Mouse (Mus musculus) kidney, postnatal 0 days (tissue): ENCODE measurements around the gene Dnah1. TPM values are rescaled to one million over a fixed set of nuclear protein-coding genes. Genes with fewer than 3 reads are reported as not detected.
A peak's percentile ranks its signal among the peaks of the same experiment; 100 is the strongest.

Experiments
- ATAC-seq: fragments of 200-750 bp; cut with Nextera tagmentation; replicated peaks from 2 replicates; pipeline ENCODE4 v1.8.0; 2017; ENCODE audit warnings: low read depth, moderate number of reproducible peaks, moderate TSS enrichment, moderate library complexity; ENCODE audit not compliant: low FRiP score
- DNase-seq: peaks from one replicate; pipeline ENCODE4 v3.0.0-alpha.2; 2016; ENCODE audit warnings: low spot score
- H3K27ac ChIP-seq: fragments of 300-500 bp; sonication (generic); 2 replicates; pipeline ENCODE4 v1.5.1; 2014; ENCODE audit warnings: mild to moderate bottlenecking
- H3K27me3 ChIP-seq: fragments of 300-500 bp; sonication (generic); 2 replicates; pipeline ENCODE4 v1.6.1; 2014; ENCODE audit warnings: low read length, mixed read lengths; ENCODE audit not compliant: insufficient read depth
- H3K36me3 ChIP-seq: fragments of 300-500 bp; sonication (generic); 2 replicates; pipeline ENCODE4 v1.6.1; 2014; ENCODE audit warnings: low read length, mixed read lengths; ENCODE audit not compliant: insufficient read depth
- H3K4me1 ChIP-seq: fragments of 300-500 bp; sonication (generic); replicated peaks from 2 replicates; pipeline ENCODE4 v1.6.1; 2014; ENCODE audit warnings: antibody characterized with exemption, low read length, mixed read lengths; ENCODE audit not compliant: insufficient read depth
- H3K4me2 ChIP-seq: fragments of 300-500 bp; sonication (generic); 2 replicates; pipeline ENCODE4 v1.6.1; 2014; ENCODE audit warnings: mild to moderate bottlenecking, low read length, moderate library complexity, mixed read lengths
- H3K4me3 ChIP-seq: fragments of 300-500 bp; sonication (generic); replicated peaks from 2 replicates; pipeline ENCODE4 v1.5.1; 2014; ENCODE audit warnings: low read depth, low read length
- H3K9ac ChIP-seq: fragments of 300-500 bp; sonication (generic); 2 replicates; pipeline ENCODE4 v1.6.1; 2014; ENCODE audit warnings: low read depth, low read length
- H3K9me3 ChIP-seq: fragments of 300-500 bp; sonication (generic); replicated peaks from 2 replicates; pipeline ENCODE4 v1.6.1; 2016; ENCODE audit warnings: low read length, inconsistent platforms, mixed read lengths
- CTCF ChIP-seq: IDR thresholded peaks from 2 replicates; pipeline ENCODE4 v1.5.1; 2016; ENCODE audit warnings: antibody characterized with exemption, low read depth, mild to moderate bottlenecking, moderate library complexity
- WGBS: fragments of 180-500 bp; shearing (Covaris S2); extraction: QIAGEN DNeasy Blood & Tissue Kit; methylation state at CpG from one replicate; pipeline ENCODE4 v1.1.7; 2014; 5-methylcytosine and 5-hydroxymethylcytosine counted together
- polyA plus RNA-seq: library from polyadenylated mRNA; unstranded; fragments of >200 nt; fragmentation: Nextera tagmentation; extraction: Ambion mirVana; gene quantifications from 2 replicates; pipeline ENCODE4 v1.2.1, GENCODE M21; 2015

The Dnah1 gene
- polyA plus RNA-seq, 1 experiment from 2014 or later: 4.3 TPM

- DNase-seq (no peak), ATAC-seq (no peak)
- Histone ChIP-seq H3K9ac (no peak overlapping the region), H3K4me2 (no peak overlapping the region), H3K36me3 (no peaks in the 10 kb centered on the region), H3K27ac (no peak overlapping the region), H3K4me3 (no peak overlapping the region), H3K9me3 (no peaks in the 10 kb centered on the region), H3K27me3 (no peaks in the 10 kb centered on the region), H3K4me1 (no peaks in the 10 kb centered on the region)
- 74% methylated on average over 4 of the region's 4 CpGs for WGBS
- TF ChIP-seq CTCF: no peak
Measured at GRCm38 (mm10) chr14:31330957-31331356, 7.3 kb upstream of the Dnah1 start.

DNA sequence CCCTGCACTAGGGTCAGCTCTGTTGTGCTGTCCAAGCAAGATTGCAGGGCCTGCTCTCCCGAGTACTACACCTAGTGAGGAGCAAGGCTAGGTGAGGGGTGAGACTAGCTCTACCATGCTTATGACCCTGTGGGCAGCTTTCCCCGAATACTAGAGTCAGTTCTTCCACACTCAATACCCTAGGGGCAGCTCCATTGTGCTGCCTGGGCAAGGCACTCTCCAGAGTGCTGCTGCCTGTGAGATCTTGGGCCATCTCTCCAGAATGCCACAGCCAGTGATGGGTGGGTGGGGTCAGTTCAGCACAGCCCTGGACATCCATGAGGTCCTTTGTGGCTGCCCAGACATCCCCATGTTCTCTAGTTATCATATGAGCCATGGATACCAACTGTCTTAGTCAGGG, 6.0 kb upstream of the Dnah1 start:
- H3K9ac ChIP-seq: no peak overlapping the region
- H3K27me3 ChIP-seq: no peaks in the 10 kb centered on the region
- no peaks in the 10 kb centered on the region for H3K36me3 ChIP-seq
- DNase-seq: no peak
- H3K4me1 ChIP-seq: no peaks in the 10 kb centered on the region
- no peak overlapping the region for H3K27ac ChIP-seq
- WGBS: 49% methylated on average over 2 of the region's 2 CpGs
- no peak overlapping the region for H3K4me2 ChIP-seq
- no peaks in the 10 kb centered on the region for H3K9me3 ChIP-seq
- TF ChIP-seq CTCF: no peak
- ATAC-seq: no peak
- H3K4me3 ChIP-seq: no peak overlapping the region

DNA sequence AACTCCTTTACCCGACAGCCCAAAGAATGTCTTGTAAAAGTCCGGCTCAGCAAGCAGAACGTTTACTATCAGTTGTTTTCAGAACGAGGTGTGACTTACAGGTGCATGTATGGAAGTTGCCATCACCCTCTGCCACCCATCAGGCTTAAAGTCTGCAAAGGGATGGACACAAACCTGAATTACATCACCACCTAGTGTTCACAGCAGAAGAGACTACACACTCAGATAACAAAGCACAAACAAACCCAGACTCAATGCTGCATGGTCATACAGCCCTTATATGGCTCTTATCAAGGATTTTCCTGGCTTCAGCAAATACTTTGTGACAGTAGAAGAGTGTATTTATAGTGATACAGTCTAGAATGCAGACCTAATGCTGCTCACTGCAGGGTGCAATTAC, 4.0 kb upstream of the Dnah1 start:
- Histone ChIP-seq H3K4me1 (peaks cover 7% of the 10 kb centered on the region; the same call in 1 of the 2 replicates), H3K27me3 (no peaks in the 10 kb centered on the region), H3K9me3 (no peaks in the 10 kb centered on the region), H3K4me2 (no peak overlapping the region), H3K4me3 (no peak overlapping the region), H3K9ac (no peak overlapping the region), H3K27ac (no peak overlapping the region), H3K36me3 (no peaks in the 10 kb centered on the region)
- DNase-seq (peak; percentile 32), ATAC-seq (no peak)
- 69% methylated on average over 4 of the region's 4 CpGs for WGBS
- peak; percentile 59 for TF ChIP-seq CTCF

- DNase-seq (no peak), ATAC-seq (no peak)
Measured at GRCm38 (mm10) chr14:31327196-31327595, 3.5 kb upstream of the Dnah1 start.

DNA sequence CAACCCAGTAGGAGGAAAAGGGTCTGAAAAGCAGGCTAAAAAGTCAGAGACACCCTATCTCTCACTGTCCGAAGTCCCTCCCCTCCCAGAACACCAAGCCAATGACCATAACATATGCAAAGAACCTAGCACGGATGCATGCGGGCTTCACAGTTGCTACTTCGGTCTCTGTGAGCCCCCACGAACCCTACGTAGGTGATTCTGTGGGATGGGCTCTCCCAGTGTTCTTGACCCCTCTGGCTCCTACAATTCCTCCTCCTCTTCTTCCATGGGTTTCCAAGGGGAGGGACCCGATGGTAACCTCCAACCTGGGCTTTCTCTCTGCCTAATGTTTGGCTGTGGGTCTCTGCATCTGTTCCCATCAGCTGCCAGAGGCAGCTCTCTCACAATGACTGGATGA, 3.1 kb upstream of the Dnah1 start:
- 62% methylated on average over 7 of the region's 7 CpGs for WGBS

More at GRCm38 (mm10) chr14:31327196-31327595, 3.5 kb upstream of the Dnah1 start:
- Histone ChIP-seq H3K9me3 (no peaks in the 10 kb centered on the region), H3K36me3 (no peaks in the 10 kb centered on the region), H3K4me1 (peaks cover 7% of the 10 kb centered on the region; the same call in 1 of the 2 replicates), H3K4me3 (no peak overlapping the region), H3K9ac (no peak overlapping the region), H3K4me2 (no peak overlapping the region), H3K27ac (no peak overlapping the region), H3K27me3 (no peaks in the 10 kb centered on the region)
- WGBS: 77% methylated on average over 1 of the region's 1 CpGs
- no peak; the same call in 1 of the 2 replicates for TF ChIP-seq CTCF

GRCm38 (mm10) chr14:31325551-31325950, 1.9 kb upstream of the Dnah1 start:
- no peaks in the 10 kb centered on the region for H3K9me3 ChIP-seq
- no peak overlapping the region for H3K27ac ChIP-seq
- no peak for DNase-seq
- no peak overlapping the region for H3K4me2 ChIP-seq
- H3K4me3 ChIP-seq: no peak overlapping the region
- H3K9ac ChIP-seq: no peak overlapping the region
- peaks cover 7% of the 10 kb centered on the region; the same call in 1 of the 2 replicates for H3K4me1 ChIP-seq
- H3K36me3 ChIP-seq: no peaks in the 10 kb centered on the region
- WGBS: 47% methylated on average over 5 of the region's 5 CpGs
- TF ChIP-seq CTCF: peak; percentile 53
- ATAC-seq: no peak
- no peaks in the 10 kb centered on the region for H3K27me3 ChIP-seq

More for the DNA sequence above, 3.1 kb upstream of the Dnah1 start:
- ATAC-seq (no peak), DNase-seq (no peak)
- no peaks in the 10 kb centered on the region for H3K36me3 ChIP-seq
- H3K9me3 ChIP-seq: no peaks in the 10 kb centered on the region
- H3K4me1 ChIP-seq: peaks cover 7% of the 10 kb centered on the region; the same call in 1 of the 2 replicates
- H3K27me3 ChIP-seq: no peaks in the 10 kb centered on the region
- no peak overlapping the region for H3K4me2 ChIP-seq
- TF ChIP-seq CTCF: no peak
- no peak overlapping the region for H3K27ac ChIP-seq
- no peak overlapping the region for H3K9ac ChIP-seq
- no peak overlapping the region for H3K4me3 ChIP-seq

DNA sequence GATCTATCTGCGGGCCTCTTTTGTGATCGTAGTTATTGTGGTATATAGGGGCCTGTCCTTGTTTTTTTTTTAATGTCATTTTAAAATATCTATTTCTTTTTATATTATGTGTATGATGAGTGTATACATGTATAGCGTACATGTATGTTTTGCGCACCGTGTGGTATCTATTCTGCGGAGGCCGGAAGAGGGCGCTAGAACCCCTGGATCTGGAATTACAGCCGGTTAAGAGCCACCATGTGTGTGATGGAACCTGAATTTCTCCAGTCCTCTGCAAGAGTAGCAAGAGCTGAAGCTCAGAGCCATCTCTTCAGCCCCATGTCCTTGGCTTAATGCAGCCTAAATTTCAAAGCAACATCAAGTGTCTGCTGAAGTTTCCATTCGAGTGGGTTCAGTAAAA, 1.2 kb upstream of the Dnah1 start:
- DNase-seq (no peak), ATAC-seq (no peak)
- Histone ChIP-seq H3K4me1 (peaks cover 7% of the 10 kb centered on the region; the same call in 1 of the 2 replicates), H3K36me3 (no peaks in the 10 kb centered on the region), H3K9me3 (no peaks in the 10 kb centered on the region), H3K4me2 (no peak overlapping the region), H3K4me3 (no peak overlapping the region), H3K27ac (no peak overlapping the region), H3K27me3 (no peaks in the 10 kb centered on the region), H3K9ac (no peak overlapping the region)
- WGBS: 77% methylated on average over 10 of the region's 10 CpGs
- TF ChIP-seq CTCF: peak; percentile 30; the same call in 1 of the 2 replicates
